Mouse (Mus musculus): ENCODE measurements around the gene Efcab1.
"Not testable (repeated sequence)": the region's sequence is repeated elsewhere in the genome, so short reads cannot be mapped to it uniquely, and the experiment has no call there.

Gene Efcab1

DNA sequence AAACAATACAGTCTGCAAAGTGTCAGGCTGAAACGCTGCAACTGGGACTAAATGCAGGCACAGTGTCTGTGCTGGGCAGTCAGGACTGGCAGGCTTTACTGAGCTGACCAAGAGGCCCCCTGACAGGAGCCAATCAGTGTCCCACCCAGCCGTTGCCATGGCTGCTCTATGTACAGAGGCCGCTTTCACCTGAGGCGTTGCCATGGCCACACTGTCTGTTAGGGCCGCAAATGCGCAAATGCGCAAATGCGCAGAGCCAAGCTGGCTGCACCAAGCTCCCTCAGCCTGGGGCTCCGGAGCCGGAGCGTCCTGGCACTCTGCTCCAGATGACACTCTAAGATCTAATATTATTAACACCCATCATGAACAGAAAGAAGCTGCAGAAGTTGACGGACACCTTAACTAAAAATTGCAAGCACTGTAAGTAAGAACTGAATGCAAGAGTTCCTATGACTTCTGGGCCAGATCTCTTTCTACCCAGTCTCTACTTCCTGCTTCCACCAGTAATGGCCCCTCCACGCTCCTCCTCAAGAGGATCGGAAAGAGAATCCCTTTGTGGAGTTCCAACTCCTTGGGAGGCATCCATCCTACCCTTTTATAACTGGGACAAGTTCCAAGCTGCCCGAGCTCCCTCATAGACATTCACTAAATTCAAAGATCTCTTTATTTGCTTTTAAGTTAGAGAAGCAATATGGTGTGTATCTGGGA is at the start of gene Efcab1:
Gene Efcab1, plus strand, starts transcription at position 214 of the 708 bp plus-strand sequence.
- no peak; the same call in 1 of the 2 replicates for ATAC-seq (ENCODE audit: insufficient number of reproducible peaks, low FRiP score, low TSS enrichment)

- ATAC-seq (ENCODE audit: insufficient number of reproducible peaks, low FRiP score, low TSS enrichment), result no peak
These were observed 47.0 kb upstream of the Efcab1 start for GRCm38 (mm10) chr16:14859443-14859842.

DNA sequence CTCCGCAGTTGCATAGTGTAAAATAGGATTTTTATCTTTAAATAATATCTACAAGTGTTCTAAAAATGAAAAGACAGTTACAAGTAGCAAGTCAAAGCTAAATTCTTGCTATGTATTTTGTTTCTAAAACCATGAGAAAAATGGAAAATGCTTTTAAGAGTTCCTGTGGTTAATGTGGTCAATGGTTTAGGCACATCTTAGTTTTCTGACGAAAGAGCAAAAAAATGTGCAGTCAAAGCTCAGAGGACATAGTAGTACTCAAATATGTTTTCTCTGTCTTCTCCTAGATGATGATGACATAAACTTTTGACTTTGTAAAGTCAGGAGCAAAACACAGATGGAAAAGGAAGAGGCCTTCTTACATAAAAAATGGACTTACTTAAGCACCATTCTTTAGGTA is 21.5 kb upstream of the Efcab1 start:
- ATAC-seq (ENCODE audit: insufficient number of reproducible peaks, low FRiP score, low TSS enrichment), result no peak

GRCm38 (mm10) chr16:14885372-14885771 is 21.0 kb upstream of the Efcab1 start:
- ATAC-seq (ENCODE audit: insufficient number of reproducible peaks, low FRiP score, low TSS enrichment), result no peak

DNA sequence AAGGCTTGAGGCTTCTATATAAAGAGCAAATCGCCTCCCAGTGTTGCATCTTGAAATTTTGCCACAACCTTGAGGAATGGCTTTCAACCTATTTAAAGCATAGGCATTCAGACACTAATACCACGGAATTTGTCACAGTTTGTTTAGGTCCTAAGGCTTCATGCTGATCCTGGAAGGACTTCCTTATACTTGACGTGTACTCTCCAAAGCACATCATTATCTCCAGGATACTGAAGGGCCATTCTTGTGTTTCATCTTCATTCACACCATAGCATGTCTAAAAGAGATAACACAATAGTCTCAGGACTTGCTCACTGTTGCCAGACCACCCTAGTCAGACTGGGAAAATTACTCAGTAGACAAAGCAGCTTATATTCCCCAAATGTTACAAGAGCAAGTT is 13.9 kb upstream of the Efcab1 start:
- no peak for ATAC-seq (ENCODE audit: insufficient number of reproducible peaks, low FRiP score, low TSS enrichment)

GRCm38 (mm10) chr16:14893864-14894263 is 12.5 kb upstream of the Efcab1 start:
- ATAC-seq (ENCODE audit: insufficient number of reproducible peaks, low FRiP score, low TSS enrichment), result no peak

GRCm38 (mm10) chr16:14894713-14895112 is 11.7 kb upstream of the Efcab1 start:
- ATAC-seq (ENCODE audit: insufficient number of reproducible peaks, low FRiP score, low TSS enrichment), result no peak

- ATAC-seq (ENCODE audit: insufficient number of reproducible peaks, low FRiP score, low TSS enrichment), result no peak
These were observed 10.9 kb upstream of the Efcab1 start for GRCm38 (mm10) chr16:14895543-14895942.

DNA sequence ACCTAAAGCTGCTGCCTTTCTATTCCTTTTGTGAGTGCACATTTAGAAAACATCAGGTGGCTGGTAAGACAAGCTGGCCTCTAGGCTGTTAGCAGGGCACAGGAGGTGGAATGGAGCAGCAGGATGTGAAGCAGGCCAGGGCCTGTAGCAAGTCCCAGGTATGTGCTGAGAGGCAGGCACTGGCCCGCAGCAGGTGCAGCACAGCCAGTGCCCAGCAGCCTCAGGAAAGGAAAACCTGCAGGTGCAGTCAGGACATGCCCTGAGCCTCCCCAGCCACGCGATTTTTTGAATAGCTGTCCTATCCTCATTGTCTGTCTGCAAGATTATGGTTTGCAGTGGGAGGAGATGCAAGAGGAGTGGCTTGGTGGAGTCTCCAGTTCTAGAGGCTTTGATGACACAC is 24.3 kb downstream of the Efcab1 start:
- ATAC-seq (ENCODE audit: insufficient number of reproducible peaks, low FRiP score, low TSS enrichment), result not testable (repeated sequence)

- not testable (repeated sequence) for ATAC-seq (ENCODE audit: insufficient number of reproducible peaks, low FRiP score, low TSS enrichment)
These were observed 30.2 kb downstream of the Efcab1 start for GRCm38 (mm10) chr16:14936478-14937166.

- ATAC-seq (ENCODE audit: insufficient number of reproducible peaks, low FRiP score, low TSS enrichment), result no peak
These were observed 33.1 kb downstream of the Efcab1 start for GRCm38 (mm10) chr16:14939552-14939951.

GRCm38 (mm10) chr16:14939994-14940715 is 33.7 kb downstream of the Efcab1 start:
- no peak for ATAC-seq (ENCODE audit: insufficient number of reproducible peaks, low FRiP score, low TSS enrichment)

DNA sequence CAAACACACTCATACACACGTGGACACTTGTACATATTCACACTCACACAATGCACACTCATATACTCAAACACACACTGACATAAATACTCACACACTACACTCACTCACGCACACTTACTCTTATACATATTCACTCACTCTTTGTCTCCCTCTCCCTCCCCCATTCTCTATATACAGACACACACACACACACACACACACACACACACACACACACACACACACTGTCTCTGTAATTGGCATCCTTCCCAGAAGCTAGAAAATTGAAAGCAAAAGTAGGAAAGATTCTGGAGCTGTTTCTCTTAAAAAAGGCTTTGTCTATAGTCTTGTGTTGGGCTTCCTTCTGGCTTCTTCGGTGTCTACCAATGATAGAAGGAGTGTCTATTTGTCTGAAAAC is 34.5 kb downstream of the Efcab1 start:
- ATAC-seq (ENCODE audit: insufficient number of reproducible peaks, low FRiP score, low TSS enrichment), result no peak

DNA sequence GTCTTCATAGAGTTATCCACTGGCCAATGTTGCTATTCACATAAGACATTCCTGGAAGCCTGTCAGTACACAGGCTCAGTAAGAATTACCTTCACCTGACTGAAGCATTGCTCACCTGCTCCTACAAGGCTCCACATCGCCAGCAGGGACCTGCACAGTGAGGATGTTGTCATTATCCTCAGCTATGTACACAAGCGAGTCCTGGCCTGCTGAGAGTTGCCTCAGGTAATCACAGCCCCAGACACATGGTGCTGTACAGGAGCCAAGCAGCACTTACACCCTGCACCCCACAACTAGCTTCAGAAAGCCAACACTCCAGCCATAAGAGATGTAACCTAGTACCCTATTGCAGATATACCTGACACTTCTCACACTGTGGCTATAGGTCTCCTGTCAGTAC is 37.1 kb downstream of the Efcab1 start:
- no peak for ATAC-seq (ENCODE audit: insufficient number of reproducible peaks, low FRiP score, low TSS enrichment)

DNA sequence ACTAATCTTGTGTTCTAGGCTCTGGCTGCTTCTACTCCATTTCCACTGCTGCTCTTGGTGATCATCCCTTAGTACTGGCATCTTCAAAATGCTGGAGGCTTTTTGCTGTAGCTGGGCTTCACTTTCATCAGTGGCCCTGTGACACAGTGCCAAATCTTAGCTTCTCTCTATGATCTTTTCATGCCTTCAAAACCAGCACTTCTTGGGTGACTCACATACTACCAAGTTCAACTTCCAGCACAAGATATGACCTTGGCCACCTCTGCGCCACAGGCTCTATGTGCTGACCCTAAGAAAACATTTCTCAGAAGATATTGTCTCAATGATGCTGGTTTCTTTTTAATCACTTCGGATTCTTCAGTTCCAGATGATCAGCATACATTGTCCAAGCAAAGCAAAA is 41.2 kb downstream of the Efcab1 start:
- ATAC-seq (ENCODE audit: insufficient number of reproducible peaks, low FRiP score, low TSS enrichment), result not testable (repeated sequence)

DNA sequence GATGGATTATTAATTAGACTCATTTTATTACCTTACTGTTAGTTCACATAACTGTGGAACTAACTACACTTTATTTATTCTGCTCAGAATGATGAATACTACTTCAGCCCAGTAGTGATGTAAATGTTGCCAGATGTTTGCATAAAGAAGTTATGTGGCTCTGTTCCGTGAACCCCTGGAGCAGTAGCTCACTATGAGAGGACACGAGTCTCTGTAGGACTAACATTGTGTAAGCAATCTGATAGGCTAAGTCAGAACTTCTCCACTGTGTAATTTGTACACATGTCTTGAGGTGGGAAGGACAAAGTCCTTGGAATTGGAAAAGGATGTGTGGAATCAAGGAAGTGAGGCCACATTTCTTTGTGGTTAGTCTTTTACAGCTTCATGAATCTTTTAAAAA is 45.5 kb downstream of the Efcab1 start:
- ATAC-seq (ENCODE audit: insufficient number of reproducible peaks, low FRiP score, low TSS enrichment), result no peak

GRCm38 (mm10) chr16:14959743-14960142 is 53.3 kb downstream of the Efcab1 start:
- no peak for ATAC-seq (ENCODE audit: insufficient number of reproducible peaks, low FRiP score, low TSS enrichment)

DNA sequence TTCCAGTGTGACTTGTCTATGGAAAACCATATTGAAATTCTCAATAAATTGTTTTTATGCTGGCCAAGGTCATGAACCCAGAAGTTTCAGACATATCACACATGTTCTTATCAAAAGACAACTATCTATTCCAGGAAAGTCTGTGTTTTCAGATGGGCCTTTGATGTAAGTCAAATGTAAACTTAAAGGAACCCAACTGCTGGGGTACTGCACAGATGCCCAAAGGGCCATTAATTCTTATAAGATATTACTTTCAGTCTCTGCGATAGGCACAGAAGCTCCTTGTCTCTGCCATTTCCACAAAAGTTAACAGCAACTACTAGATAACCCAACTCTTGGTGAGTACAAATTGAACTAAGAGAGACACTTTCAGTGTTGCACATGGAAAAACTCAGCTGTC is 67.3 kb downstream of the Efcab1 start:
- no peak for ATAC-seq (ENCODE audit: insufficient number of reproducible peaks, low FRiP score, low TSS enrichment)

DNA sequence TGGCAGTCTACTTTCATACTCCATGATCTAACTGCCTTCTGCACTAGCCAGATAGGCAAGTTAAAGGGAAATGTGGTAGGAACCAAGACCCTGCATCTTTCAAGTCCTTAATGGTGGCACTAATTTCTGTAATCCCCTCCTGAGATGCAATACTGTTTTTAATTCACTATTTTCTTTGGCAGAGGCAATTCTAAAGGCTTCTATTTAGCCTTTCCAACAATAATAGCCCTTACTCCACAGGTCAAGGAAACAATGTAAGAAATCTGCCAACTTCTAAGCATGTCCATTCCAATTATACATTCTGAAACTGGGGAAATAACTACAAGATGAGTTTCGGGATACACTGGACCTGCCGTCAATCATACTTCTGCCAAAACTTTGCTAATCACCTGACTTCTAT is 72.8 kb downstream of the Efcab1 start:
- no peak for ATAC-seq (ENCODE audit: insufficient number of reproducible peaks, low FRiP score, low TSS enrichment)

GRCm38 (mm10) chr16:14989614-14990268 is 83.3 kb downstream of the Efcab1 start:
- no peak for ATAC-seq (ENCODE audit: insufficient number of reproducible peaks, low FRiP score, low TSS enrichment)

DNA sequence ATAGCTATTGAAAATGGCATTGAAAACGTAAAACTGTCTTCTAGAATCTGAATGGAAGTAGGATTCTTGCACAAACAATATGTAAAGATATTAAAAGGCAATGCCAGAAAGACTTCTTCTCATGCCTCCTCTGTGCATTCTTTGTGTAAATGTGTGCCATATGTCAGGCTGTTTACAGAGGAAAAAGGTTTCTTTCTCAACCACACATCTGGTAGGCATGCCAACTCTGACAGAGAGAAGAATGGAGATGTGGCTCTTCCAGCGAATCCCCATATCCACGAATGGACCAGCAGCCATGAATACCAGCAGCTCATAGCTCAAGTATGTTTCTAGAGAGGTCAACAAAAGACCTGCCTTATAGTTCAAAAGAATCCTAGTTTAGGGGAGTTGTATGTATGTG is 84.6 kb downstream of the Efcab1 start:
- no peak for ATAC-seq (ENCODE audit: insufficient number of reproducible peaks, low FRiP score, low TSS enrichment)
